Mouse (Mus musculus) forebrain, embryonic 16.5 days (tissue): Measurements from ENCODE around the gene Med13. TPM values are rescaled to one million over a fixed set of nuclear protein-coding genes. Genes with fewer than 3 reads are reported as not detected.

Experiments used
- ATAC-seq: fragments of 200-750 bp; cut with Nextera tagmentation; 2 replicates; pipeline ENCODE4 v1.8.0; 2017; ENCODE audit warnings: mild to moderate bottlenecking, moderate library complexity
- H3K27ac ChIP-seq: fragments of 300-500 bp; sonication (generic); 2 replicates; pipeline ENCODE4 v1.5.1; 2014; ENCODE audit warnings: low read length, control low read depth
- H3K27me3 ChIP-seq: fragments of 300-500 bp; sonication (generic); replicated peaks from 2 replicates; pipeline ENCODE4 v1.6.1; 2014; ENCODE audit warnings: low read length; ENCODE audit not compliant: control insufficient read depth, insufficient read depth
- H3K36me3 ChIP-seq: fragments of 300-500 bp; sonication (generic); 2 replicates; pipeline ENCODE4 v1.6.1; 2014; ENCODE audit not compliant: control insufficient read depth, insufficient read depth
- H3K4me1 ChIP-seq: fragments of 300-500 bp; sonication (generic); replicated peaks from 2 replicates; pipeline ENCODE4 v1.6.1; 2014; ENCODE audit warnings: low read length; ENCODE audit not compliant: control insufficient read depth, insufficient read depth
- H3K4me2 ChIP-seq: fragments of 300-500 bp; sonication (generic); 2 replicates; pipeline ENCODE4 v1.6.1; 2014; ENCODE audit warnings: mild to moderate bottlenecking, low read length, control low read depth
- H3K4me3 ChIP-seq: fragments of 300-500 bp; sonication (generic); replicated peaks from 2 replicates; pipeline ENCODE4 v1.5.1; 2014; ENCODE audit warnings: mild to moderate bottlenecking, low read length, control low read depth
- H3K9ac ChIP-seq: fragments of 300-500 bp; sonication (generic); replicated peaks from 2 replicates; pipeline ENCODE4 v1.6.1; 2014; ENCODE audit warnings: low read depth, low read length, control low read depth
- H3K9me3 ChIP-seq: fragments of 300-500 bp; sonication (generic); 2 replicates; pipeline ENCODE4 v1.6.1; 2016; ENCODE audit warnings: low read length; ENCODE audit not compliant: control insufficient read depth
- WGBS: fragments of 180-500 bp; shearing (Covaris S2); extraction: QIAGEN DNeasy Blood & Tissue Kit; methylation state at CpG from one replicate; pipeline ENCODE4 v1.1.7; 2014; 5-methylcytosine and 5-hydroxymethylcytosine counted together
- polyA plus RNA-seq: library from polyadenylated mRNA; unstranded; fragments of >200 nt; fragmentation: Nextera tagmentation; extraction: Ambion mirVana; gene quantifications from 2 replicates; pipeline ENCODE4 v1.2.1, GENCODE M21; 2015

The Med13 gene
- polyA plus RNA-seq, 1 experiment from 2014 or later, result 13.2 TPM

GRCm38 (mm10) chr11:86364709-86365452 lies 7.5 kb upstream of the Med13 start:
- Histone ChIP-seq H3K27ac (no peak overlapping the region), H3K4me2 (no peak overlapping the region), H3K4me3 (no peak overlapping the region), H3K27me3 (no peaks in the 10 kb centered on the region), H3K4me1 (no peaks in the 10 kb centered on the region), H3K36me3 (no peaks in the 10 kb centered on the region), H3K9ac (no peak overlapping the region), H3K9me3 (no peaks in the 10 kb centered on the region)
- 84% methylated on average over 5 of the region's 5 CpGs for WGBS
- no peak for ATAC-seq

- WGBS, result 1% methylated on average over 45 of the region's 45 CpGs
- H3K4me2 ChIP-seq, result peak overlapping the region; percentile 31; the same call in 1 of the 2 replicates
- no peaks in the 10 kb centered on the region for H3K27me3 ChIP-seq
- peak overlapping the region; percentile 70 for H3K4me3 ChIP-seq
- peak overlapping the region; percentile 97 for H3K27ac ChIP-seq
- no peaks in the 10 kb centered on the region for H3K9me3 ChIP-seq
- H3K36me3 ChIP-seq, result no peaks in the 10 kb centered on the region
- peak overlapping the region; percentile 90 for H3K9ac ChIP-seq
- H3K4me1 ChIP-seq, result peaks cover 17% of the 10 kb centered on the region
- peak; percentile 95 for ATAC-seq
Observed at GRCm38 (mm10) chr11:86357984-86358528, 654 bp upstream of the Med13 start.

GRCm38 (mm10) chr11:86356007-86356853 lies 1.2 kb downstream of the Med13 start:
- Histone ChIP-seq H3K36me3 (no peaks in the 10 kb centered on the region), H3K4me3 (peak overlapping the region; percentile 70), H3K27ac (no peak overlapping the region), H3K4me2 (peak overlapping the region; percentile 85), H3K27me3 (no peaks in the 10 kb centered on the region), H3K4me1 (peaks cover 25% of the 10 kb centered on the region), H3K9ac (peak overlapping the region; percentile 35; the same call in 1 of the 2 replicates), H3K9me3 (no peaks in the 10 kb centered on the region)
- no peak for ATAC-seq
- 3% methylated on average over 13 of the region's 13 CpGs for WGBS

- no peaks in the 10 kb centered on the region for H3K27me3 ChIP-seq
- H3K9me3 ChIP-seq, result no peaks in the 10 kb centered on the region
- no peaks in the 10 kb centered on the region for H3K36me3 ChIP-seq
- H3K4me1 ChIP-seq, result peaks cover 27% of the 10 kb centered on the region
- no peak overlapping the region for H3K4me2 ChIP-seq
- H3K9ac ChIP-seq, result no peak overlapping the region
- ATAC-seq, result no peak
- no peak overlapping the region for H3K27ac ChIP-seq
- H3K4me3 ChIP-seq, result no peak overlapping the region
- WGBS, result 75% methylated on average over 3 of the region's 3 CpGs
Observed at GRCm38 (mm10) chr11:86353586-86353985, 3.8 kb downstream of the Med13 start.

GRCm38 (mm10) chr11:86351766-86352315 lies 5.6 kb downstream of the Med13 start:
- H3K4me2 ChIP-seq, result no peak overlapping the region
- WGBS, result 29% methylated on average over 3 of the region's 3 CpGs
- peaks cover 27% of the 10 kb centered on the region for H3K4me1 ChIP-seq
- no peak overlapping the region for H3K9ac ChIP-seq
- no peaks in the 10 kb centered on the region; the same call in 1 of the 2 replicates for H3K36me3 ChIP-seq
- no peak overlapping the region for H3K4me3 ChIP-seq
- no peak overlapping the region for H3K27ac ChIP-seq
- H3K27me3 ChIP-seq, result no peaks in the 10 kb centered on the region
- no peaks in the 10 kb centered on the region for H3K9me3 ChIP-seq
- no peak for ATAC-seq

GRCm38 (mm10) chr11:86350636-86351138 lies 6.7 kb downstream of the Med13 start:
- WGBS, result 75% methylated on average over 1 of the region's 1 CpGs
- Histone ChIP-seq H3K4me1 (peaks cover 26% of the 10 kb centered on the region), H3K4me2 (no peak overlapping the region), H3K36me3 (no peaks in the 10 kb centered on the region; the same call in 1 of the 2 replicates), H3K9me3 (no peaks in the 10 kb centered on the region), H3K4me3 (no peak overlapping the region), H3K9ac (no peak overlapping the region), H3K27me3 (no peaks in the 10 kb centered on the region), H3K27ac (no peak overlapping the region)
- no peak for ATAC-seq

GRCm38 (mm10) chr11:86349325-86349724 lies 8.1 kb downstream of the Med13 start:
- Histone ChIP-seq H3K27me3 (no peaks in the 10 kb centered on the region), H3K4me3 (no peak overlapping the region), H3K9me3 (no peaks in the 10 kb centered on the region), H3K36me3 (peaks cover 3% of the 10 kb centered on the region), H3K4me2 (no peak overlapping the region), H3K9ac (no peak overlapping the region), H3K4me1 (peaks cover 19% of the 10 kb centered on the region), H3K27ac (no peak overlapping the region)
- no peak for ATAC-seq
- WGBS, result 26% methylated on average over 2 of the region's 2 CpGs

- no peak overlapping the region for H3K27ac ChIP-seq
- ATAC-seq, result no peak
- peaks cover 16% of the 10 kb centered on the region for H3K4me1 ChIP-seq
- H3K9me3 ChIP-seq, result no peaks in the 10 kb centered on the region
- H3K4me2 ChIP-seq, result no peak overlapping the region
- H3K9ac ChIP-seq, result no peak overlapping the region
- no peak overlapping the region for H3K4me3 ChIP-seq
- no peaks in the 10 kb centered on the region for H3K27me3 ChIP-seq
- peaks cover 3% of the 10 kb centered on the region for H3K36me3 ChIP-seq
Observed at GRCm38 (mm10) chr11:86348872-86349271, 8.5 kb downstream of the Med13 start.
